Mouse (Mus musculus): ENCODE data around the gene Gabarap. TPM values are rescaled to one million over a fixed set of nuclear protein-coding genes. Genes with fewer than 3 reads are reported as not detected.
A peak's percentile ranks its signal among the peaks of the same experiment; 100 is the strongest.

The Gabarap gene
- total RNA-seq, 2 experiments from 2014 or later, result 306 to 329 TPM

DNA sequence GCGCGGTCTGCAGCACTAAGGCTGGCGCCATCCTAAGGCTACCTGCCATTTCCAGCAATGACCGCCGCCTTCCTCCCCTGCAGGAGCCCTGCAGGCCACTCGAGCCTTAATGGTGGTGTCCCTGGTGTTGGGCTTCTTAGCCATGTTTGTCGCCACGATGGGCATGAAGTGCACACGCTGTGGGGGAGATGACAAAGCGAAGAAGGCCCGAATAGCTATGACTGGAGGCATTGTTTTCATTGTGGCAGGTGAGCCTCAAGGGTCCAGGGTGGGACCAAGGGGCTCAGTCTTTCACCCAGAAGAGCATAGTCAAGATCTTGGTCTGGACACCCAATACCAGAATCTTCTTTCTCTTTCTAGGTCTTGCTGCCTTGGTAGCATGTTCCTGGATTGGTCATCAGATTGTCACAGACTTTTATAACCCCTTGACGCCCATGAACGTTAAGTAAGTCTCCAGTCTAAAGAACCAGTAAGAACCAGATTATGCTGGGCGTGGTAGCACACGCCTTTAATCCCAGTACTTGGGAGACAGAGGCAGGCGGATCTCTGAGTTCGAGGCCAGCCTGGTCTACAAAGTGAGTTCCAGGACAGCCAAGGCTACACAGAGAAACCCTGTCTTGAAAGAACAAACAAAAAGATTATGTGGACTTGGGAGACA, 24.0 kb upstream of the Gabarap start:
- no peak for DNase-seq
- intact Hi-C loops (cut with DNase I), result no loop called here

DNA sequence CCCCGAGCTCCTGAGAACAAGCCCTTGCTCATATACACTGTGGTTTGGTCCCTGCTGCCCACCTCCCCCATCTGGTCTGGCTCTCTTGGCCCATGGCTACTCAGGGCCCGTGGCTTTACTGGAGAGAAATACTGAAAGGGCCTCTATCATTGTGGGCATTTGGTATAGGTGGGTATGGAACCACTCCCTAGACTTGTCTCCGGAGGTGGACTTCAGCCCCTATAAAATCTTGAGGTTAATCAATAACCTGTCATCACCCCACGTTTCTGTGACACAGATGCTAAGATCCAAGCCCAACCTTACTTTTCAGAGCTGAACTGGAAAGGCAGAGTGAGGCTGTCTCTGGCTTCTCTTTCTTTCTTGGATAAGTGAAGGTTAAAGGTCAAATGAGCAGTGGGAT, 22.1 kb upstream of the Gabarap start:
- DNase-seq, result no peak
- intact Hi-C loops (cut with DNase I), result no loop called here

GRCm38 (mm10) chr11:69970222-69970621, 20.7 kb upstream of the Gabarap start:
- no peak for DNase-seq
- intact Hi-C loops (cut with DNase I), result no loop called here

DNA sequence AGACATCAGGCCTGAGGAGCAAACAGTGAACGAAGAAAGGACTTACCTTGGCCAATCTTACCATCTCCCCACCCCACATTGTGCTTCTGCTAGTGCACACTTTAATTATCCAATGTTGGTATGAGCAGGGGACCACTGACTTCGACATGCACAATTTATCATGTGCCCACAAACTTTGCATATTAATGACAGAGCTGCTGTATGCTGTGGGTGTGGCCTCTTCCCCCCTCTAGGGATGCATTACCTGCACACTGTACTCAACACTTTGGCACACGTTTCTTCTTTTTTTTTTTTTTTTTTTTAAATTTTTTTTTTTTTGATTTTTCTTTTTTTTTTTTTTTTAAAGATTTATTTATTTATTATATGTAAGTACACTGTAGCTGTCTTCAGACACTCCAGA, 20.2 kb upstream of the Gabarap start:
- intact Hi-C loops (cut with DNase I), result no loop called here
- no peak for DNase-seq

- intact Hi-C loops (cut with DNase I), result no loop called here
- no peak for DNase-seq
Observed at GRCm38 (mm10) chr11:69974907-69975306, 16.0 kb upstream of the Gabarap start.

GRCm38 (mm10) chr11:69976271-69976670, 14.7 kb upstream of the Gabarap start:
- intact Hi-C loops (cut with DNase I), result no loop called here
- DNase-seq, result no peak

GRCm38 (mm10) chr11:69979827-69980195, 11.1 kb upstream of the Gabarap start:
- intact Hi-C loops (cut with DNase I), result loop anchor here (2.0 kb wide), 3 partner anchors 15 to 59 kb away; partner anchors contain the start of genes Acadvl, Eif5a and Phf23

DNA sequence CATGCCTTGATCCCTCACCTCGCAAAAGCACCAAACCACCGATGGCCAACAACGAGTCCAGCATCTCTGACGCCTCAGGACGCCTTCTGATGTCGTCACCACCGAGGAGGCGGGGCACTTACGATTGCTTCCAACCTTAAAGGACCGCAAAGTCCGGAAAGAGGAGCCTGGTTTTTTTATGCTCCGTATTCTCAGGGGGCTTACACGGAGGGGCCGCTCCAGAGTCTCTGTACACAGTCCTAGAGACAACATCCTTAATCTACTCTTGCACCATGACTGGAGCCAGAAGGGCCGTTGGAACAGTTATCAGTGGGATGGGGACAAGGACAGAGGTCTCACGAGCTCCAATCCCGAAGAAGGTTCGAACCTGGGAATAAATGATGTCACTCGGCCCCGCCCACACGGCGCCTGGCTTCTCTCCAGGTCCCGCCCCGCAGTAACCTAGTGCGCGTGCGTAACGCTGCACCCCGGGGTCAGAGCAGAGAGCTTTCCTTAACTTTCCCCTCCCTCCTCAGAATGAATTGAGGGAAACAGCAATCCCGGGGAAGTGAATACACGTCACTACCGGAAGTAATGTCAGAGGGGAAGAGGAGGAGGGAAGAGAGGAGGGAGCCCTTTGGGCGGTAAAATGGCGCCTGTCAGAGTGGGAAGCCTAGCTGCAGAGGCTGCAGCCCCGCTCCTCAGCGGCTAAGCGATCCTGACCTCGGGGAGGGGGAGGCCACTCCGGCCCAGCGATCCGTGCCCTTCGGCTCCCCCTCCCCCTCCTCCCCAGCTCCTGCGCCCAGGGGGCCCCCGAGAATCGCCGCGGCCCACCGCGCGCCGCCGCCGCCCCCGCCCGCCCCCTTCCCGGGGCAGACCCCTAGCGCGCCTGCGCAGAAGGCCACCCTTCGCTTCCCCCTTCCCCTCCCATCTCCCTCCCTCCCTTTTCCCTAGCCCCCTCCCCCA, 10.5 kb upstream of the Gabarap start:
- DNase-seq, result peak; percentile 99
- intact Hi-C loops (cut with DNase I), result loop anchor here (2.0 kb wide), 3 partner anchors 14 to 60 kb away; partner anchors contain the start of genes Acadvl, Eif5a and Phf23

More at GRCm38 (mm10) chr11:69979827-69980195, 11.1 kb upstream of the Gabarap start:
- no peak for DNase-seq

DNA sequence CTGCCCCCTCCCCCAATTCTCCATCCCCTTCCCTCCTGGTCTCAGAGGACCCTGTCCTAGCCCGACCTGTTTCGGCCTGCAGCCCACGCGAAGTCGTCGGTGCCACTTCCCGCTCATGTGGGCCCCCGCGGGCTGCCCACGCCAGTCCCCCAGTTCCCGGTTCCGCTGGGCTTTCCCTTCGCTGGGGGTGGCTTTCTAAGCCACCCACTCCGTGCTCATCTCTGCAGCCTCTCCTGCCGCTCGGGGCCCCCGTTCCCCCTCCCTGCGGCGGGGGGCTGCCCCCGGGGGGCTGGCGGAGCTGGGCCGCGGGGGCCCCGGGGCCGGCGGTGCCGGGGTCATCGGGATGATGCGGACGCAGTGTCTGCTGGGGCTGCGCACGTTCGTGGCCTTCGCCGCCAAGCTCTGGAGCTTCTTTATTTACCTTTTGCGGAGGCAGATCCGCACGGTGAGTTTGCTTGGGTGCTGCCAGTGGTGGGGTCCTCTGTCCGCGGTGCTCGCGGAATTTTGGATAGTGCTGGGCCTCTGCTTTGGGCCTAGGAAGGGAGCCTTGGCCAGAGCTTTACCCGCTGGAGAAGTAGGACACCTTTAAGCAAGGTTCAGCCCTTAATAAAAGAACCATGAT, 9.7 kb upstream of the Gabarap start, which contains the start of gene Ctdnep1:
TSS of gene Ctdnep1 (plus strand) at position 16 of the 622 bp plus-strand sequence.
- intact Hi-C loops (cut with DNase I), result loop anchor here (2.0 kb wide), 3 partner anchors 14 to 60 kb away; partner anchors contain the start of genes Acadvl, Eif5a and Phf23
- peak; percentile 25 to 36 for DNase-seq

DNA sequence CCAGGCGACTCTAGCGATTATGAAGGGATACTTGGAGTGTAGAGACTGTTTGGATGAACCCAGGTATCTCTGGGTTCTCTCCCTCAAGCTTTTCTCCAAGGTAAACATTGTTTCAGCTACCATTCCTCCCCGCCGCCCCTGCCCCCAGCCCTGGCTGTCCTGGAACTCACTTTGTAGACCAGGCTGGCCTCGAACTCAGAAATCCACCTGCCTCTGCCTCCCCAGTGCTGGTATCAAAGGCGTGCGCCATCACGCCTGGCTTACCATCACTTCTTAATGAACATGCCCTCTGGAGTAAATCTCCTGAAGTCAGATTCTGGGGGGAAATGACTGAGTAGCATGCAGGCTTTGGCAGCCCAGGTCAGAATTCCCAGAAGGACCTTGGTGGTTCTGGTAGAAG, 8.7 kb upstream of the Gabarap start, which contains the start of gene Elp5:
TSS of gene Elp5 (minus strand) at position 293 of the 400 bp plus-strand sequence.
- peak in 1 of 2 experiments; percentile 13 for DNase-seq
- intact Hi-C loops (cut with DNase I), result no loop called here

- DNase-seq, result peak in 1 of 2 experiments; percentile 33
- intact Hi-C loops (cut with DNase I), result no loop called here
Observed at GRCm38 (mm10) chr11:69982877-69983276, 8.1 kb upstream of the Gabarap start.

GRCm38 (mm10) chr11:69983377-69983776, 7.6 kb upstream of the Gabarap start:
- DNase-seq, result peak; percentile 16 to 34
- intact Hi-C loops (cut with DNase I), result no loop called here

DNA sequence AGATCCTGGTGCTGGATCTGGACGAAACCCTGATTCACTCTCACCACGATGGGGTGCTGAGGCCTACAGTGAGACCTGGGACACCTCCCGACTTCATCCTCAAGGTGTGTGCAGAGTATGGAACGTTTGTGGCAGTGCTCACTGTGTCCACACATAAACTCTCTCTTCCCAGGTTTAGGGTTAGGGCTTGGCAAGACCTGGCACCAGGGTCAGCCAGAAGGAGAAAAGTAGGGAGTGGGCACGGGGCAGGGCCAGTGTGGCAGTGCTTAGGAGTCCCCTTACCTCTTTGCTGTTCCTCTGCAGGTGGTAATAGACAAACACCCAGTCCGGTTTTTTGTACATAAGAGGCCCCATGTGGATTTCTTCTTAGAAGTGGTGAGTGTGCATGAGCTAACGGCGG, 6.5 kb upstream of the Gabarap start:
- intact Hi-C loops (cut with DNase I), result no loop called here
- no peak for DNase-seq

- intact Hi-C loops (cut with DNase I), result loop anchor here (10.0 kb wide), 2 partner anchors 575 to 665 kb away; partner anchors contain the start of genes Eno3, Kdm6b and Pfn1
- DNase-seq, result no peak
Observed at GRCm38 (mm10) chr11:69989949-69990348, 994 bp upstream of the Gabarap start.

GRCm38 (mm10) chr11:69991711-69992110, 768 bp downstream of the Gabarap start:
- DNase-seq, result no peak
- intact Hi-C loops (cut with DNase I), result loop anchor here (10.0 kb wide), 2 partner anchors 577 to 663 kb away; partner anchors contain the start of genes Eno3, Kdm6b and Pfn1

DNA sequence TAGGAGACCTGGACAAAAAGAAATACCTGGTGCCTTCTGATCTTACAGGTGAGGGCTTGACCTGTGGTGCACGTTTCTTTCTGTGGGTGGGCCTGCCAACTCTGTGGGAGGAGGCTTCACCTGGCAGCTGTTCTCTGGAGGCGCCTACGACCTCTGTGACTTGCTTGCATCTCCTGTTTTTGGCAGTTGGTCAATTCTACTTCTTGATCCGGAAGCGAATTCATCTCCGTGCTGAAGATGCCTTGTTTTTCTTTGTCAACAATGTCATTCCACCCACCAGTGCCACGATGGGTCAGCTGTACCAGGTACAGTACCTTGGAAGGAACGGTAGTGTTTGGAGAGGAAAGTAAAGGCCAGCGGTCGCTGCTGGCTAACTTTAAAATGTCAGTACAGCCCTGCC, 1.5 kb downstream of the Gabarap start:
- intact Hi-C loops (cut with DNase I), result loop anchor here (10.0 kb wide), 2 partner anchors 578 to 662 kb away; partner anchors contain the start of genes Eno3, Kdm6b and Pfn1
- DNase-seq, result no peak

DNA sequence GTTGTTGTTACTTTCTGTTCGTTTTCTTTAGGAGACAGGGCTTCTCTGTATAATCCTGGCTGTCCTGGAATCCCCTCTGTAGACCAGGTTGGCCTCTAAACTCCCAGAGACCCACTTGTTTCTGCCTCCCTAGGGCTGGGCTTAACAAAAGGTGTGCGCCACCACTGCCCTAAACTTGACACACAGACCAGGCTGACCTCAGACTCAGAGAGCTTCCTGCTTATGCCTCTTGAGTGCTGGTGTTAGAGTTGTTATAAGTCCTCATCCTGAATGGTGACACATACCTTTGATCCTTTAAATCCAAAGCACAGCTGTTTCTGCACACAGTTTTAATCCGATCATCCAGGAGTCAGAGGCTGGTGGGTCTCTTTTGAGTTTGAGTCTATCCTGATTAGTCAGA, 2.0 kb downstream of the Gabarap start:
- DNase-seq, result no peak
- intact Hi-C loops (cut with DNase I), result loop anchor here (10.0 kb wide), 2 partner anchors 578 to 662 kb away; partner anchors contain the start of genes Eno3, Kdm6b and Pfn1

DNA sequence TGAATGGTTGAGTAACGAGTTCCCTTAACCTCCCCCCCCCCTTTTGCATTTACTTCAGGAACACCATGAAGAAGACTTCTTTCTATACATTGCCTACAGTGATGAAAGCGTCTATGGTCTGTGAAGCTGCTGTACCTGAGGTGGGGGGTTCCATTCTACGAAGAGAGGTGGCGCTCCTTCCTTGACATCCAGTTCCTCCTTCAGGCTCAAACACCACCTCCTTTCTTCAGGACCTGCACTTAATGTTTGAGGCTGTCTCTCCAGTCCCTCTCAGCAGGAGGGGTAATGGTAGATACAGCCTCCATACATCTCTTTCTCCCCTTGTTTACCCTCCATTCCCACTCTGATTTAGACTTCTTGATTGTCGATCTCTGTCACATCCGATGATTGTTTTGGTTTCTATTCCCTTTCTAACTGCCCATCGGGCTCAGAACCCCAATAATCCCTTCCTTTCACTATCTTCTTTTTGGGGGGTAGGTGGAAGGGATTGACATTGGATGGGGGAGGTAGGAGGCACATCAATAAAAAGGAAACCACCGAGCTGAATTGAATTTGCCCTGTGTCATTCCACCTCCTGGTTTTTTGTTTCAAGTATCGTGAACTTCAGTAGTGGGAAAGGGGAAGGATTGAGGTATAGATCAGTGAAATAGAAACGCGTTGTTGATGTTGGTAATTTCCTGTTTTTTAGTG, 3.6 kb downstream of the Gabarap start:
- intact Hi-C loops (cut with DNase I), result loop anchor here (2.0 to 10.0 kb wide), 3 partner anchors 14 to 660 kb away; partner anchors contain the start of genes Ctdnep1, Eno3, Kdm6b and Pfn1
- no peak for DNase-seq

- intact Hi-C loops (cut with DNase I), result loop anchor here (2.0 to 10.0 kb wide), 3 partner anchors 15 to 659 kb away; partner anchors contain the start of genes Ctdnep1, Eno3, Kdm6b and Pfn1
- peak; percentile 94 to 95 for DNase-seq
Observed at GRCm38 (mm10) chr11:69995391-69995960, 4.5 kb downstream of the Gabarap start, which contains the start of gene Phf23. Gene Phf23 (plus strand): TSS chr11:69995777.
